Mouse (Mus musculus): ENCODE results near the gene Zfp944.
A peak's percentile ranks its signal among the peaks of the same experiment; 100 is the strongest.
"Not testable (repeated sequence)": the region's sequence is repeated elsewhere in the genome, so short reads cannot be mapped to it uniquely, and the experiment has no call there.

Zfp944 gene

GRCm38 (mm10) chr17:22361101-22361781, at the start of gene Zfp944, which contains the start of gene Zfp758:
Gene Zfp944 (minus strand): TSS chr17:22361400.
Gene Zfp758 (plus strand): TSS chr17:22361453.
- DNase-seq (ENCODE audit: low spot score), result peak; percentile 70

- DNase-seq (ENCODE audit: low spot score), result peak; percentile 40
These were observed 49.6 kb upstream of the Zfp944 start for GRCm38 (mm10) chr17:22410756-22411155.

- no peak for DNase-seq (ENCODE audit: low spot score)
These were observed 2.7 kb upstream of the Zfp944 start for GRCm38 (mm10) chr17:22363895-22364294.

GRCm38 (mm10) chr17:22360572-22360971, 628 bp downstream of the Zfp944 start:
- DNase-seq (ENCODE audit: low spot score), result peak; percentile 20

- peak; percentile 74 for DNase-seq (ENCODE audit: low spot score)
These were observed 8.4 kb downstream of the Zfp944 start for GRCm38 (mm10) chr17:22352794-22353193.

- not testable (repeated sequence) for DNase-seq (ENCODE audit: low spot score)
These were observed 46.0 kb downstream of the Zfp944 start for GRCm38 (mm10) chr17:22315247-22315646.

GRCm38 (mm10) chr17:22314730-22315226, 46.4 kb downstream of the Zfp944 start, which contains the start of gene CT030661.1:
Gene CT030661.1 (minus strand): TSS chr17:22314837.
- DNase-seq (ENCODE audit: low spot score), result peak; percentile 99

- DNase-seq (ENCODE audit: low spot score), result not testable (repeated sequence)
These were observed 47.0 kb downstream of the Zfp944 start for GRCm38 (mm10) chr17:22314219-22314618.
